Mouse (Mus musculus) macrophage (primary cell): Measurements from ENCODE around the gene Map3k5. TPM values are rescaled to one million over a fixed set of nuclear protein-coding genes. Genes with fewer than 3 reads are reported as not detected.

ENCODE experiments used
- H3K27ac ChIP-seq: fragments of 350-480 bp; formaldehyde crosslinking; 2 replicates; pipeline ENCODE4 v1.9.0; 2021
- H3K36me3 ChIP-seq: fragments of 350-480 bp; formaldehyde crosslinking; 2 replicates; pipeline ENCODE4 v1.9.0; 2021; ENCODE audit errors: inconsistent target
- H3K4me3 ChIP-seq: fragments of 350-480 bp; formaldehyde crosslinking; 2 replicates; pipeline ENCODE4 v1.9.0; 2021; ENCODE audit errors: inconsistent target
- H3K79me2 ChIP-seq: fragments of 350-480 bp; formaldehyde crosslinking; 2 replicates; pipeline ENCODE4 v1.9.0; 2021; ENCODE audit errors: inconsistent target
- WGBS: methylation state at CpG from one replicate; pipeline ENCODE4 v1.1.7; 2026; ENCODE audit warnings: inconsistent platforms; ENCODE audit not compliant: missing documents; 5-methylcytosine and 5-hydroxymethylcytosine counted together
- polyA plus RNA-seq: library from polyadenylated mRNA; stranded (reverse); fragments of 250-400 nt; gene quantifications from 3 replicates; pipeline ENCODE4 v1.2.4, GENCODE M21; 2018; ENCODE audit warnings: inconsistent platforms

The Map3k5 gene
- polyA plus RNA-seq, 1 experiment from 2014 or later, result 3.9 TPM

DNA sequence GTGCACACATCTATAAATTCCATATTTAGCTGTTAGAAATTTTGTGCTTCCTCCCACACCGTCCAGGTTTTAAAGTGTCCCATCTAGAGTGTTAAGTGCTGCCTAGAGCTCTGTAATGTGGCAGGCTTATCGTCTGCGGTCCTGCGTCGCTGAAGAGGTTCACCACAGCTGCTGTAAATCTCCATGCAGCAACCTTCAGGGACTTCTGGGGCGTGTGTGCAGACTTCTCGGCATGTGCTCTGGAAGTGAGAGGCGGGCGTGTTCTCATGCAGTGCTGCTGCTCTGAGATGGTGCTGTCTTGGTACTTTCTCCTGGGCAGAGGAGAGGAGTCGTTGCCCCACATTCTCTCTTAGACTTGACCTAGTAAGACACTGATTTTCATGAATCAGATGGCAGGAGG, 246.9 kb downstream of the Map3k5 start:
- no peak overlapping the region for H3K27ac ChIP-seq
- H3K36me3 ChIP-seq, result no peaks in the 10 kb centered on the region
- H3K79me2 ChIP-seq, result no peaks in the 10 kb centered on the region
- no peak overlapping the region for H3K4me3 ChIP-seq
- 42% methylated on average over 10 of the region's 10 CpGs for WGBS

DNA sequence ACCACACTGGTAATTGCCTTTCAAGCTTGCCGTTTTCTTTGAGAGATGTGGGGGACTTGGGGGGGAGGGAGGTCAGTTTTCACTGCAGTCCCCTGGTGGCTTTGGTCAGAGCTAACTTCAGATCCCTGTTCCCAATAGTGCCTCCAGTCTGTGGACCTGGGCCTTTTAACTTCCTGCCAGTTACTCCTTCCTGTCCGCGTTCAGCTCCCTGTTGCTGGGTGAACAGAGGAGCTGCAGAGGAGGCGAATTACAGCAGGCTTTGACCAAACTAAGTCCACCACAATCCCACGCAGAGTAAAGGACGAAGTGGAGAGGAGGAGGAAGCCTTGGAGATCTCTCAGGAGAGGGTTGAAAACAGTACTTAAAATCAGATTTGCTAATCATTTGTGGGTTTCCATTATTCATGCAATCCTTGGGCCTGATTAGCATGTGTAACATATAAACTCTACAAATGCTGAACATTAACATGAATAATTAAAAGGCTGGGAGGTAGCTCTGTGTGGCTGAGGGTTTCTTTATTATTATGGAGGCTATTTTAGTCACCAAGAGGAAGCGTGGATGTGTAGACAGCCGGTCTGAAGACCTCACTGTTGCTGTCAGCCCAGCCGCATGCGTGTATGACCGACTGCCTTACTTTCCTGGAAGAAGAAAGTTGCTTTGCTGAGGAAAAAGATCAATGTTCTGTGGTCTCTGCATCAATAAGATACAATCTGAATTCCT, 247.6 kb downstream of the Map3k5 start:
- 28% methylated on average over 11 of the region's 11 CpGs for WGBS

GRCm38 (mm10) chr10:20184326-20184725, 250.1 kb downstream of the Map3k5 start:
- 47% methylated on average over 4 of the region's 4 CpGs for WGBS
- Histone ChIP-seq H3K4me3 (no peak overlapping the region), H3K27ac (no peak overlapping the region), H3K79me2 (no peaks in the 10 kb centered on the region), H3K36me3 (no peaks in the 10 kb centered on the region)

More for the DNA sequence above, 247.6 kb downstream of the Map3k5 start:
- no peak overlapping the region for H3K4me3 ChIP-seq
- H3K79me2 ChIP-seq, result no peaks in the 10 kb centered on the region
- H3K36me3 ChIP-seq, result no peaks in the 10 kb centered on the region
- no peak overlapping the region for H3K27ac ChIP-seq

- Histone ChIP-seq H3K36me3 (no peaks in the 10 kb centered on the region), H3K4me3 (no peak overlapping the region), H3K27ac (no peak overlapping the region), H3K79me2 (no peaks in the 10 kb centered on the region)
- 100% methylated on average over 4 of the region's 4 CpGs for WGBS
These were observed 251.0 kb downstream of the Map3k5 start for GRCm38 (mm10) chr10:20185264-20185663.

DNA sequence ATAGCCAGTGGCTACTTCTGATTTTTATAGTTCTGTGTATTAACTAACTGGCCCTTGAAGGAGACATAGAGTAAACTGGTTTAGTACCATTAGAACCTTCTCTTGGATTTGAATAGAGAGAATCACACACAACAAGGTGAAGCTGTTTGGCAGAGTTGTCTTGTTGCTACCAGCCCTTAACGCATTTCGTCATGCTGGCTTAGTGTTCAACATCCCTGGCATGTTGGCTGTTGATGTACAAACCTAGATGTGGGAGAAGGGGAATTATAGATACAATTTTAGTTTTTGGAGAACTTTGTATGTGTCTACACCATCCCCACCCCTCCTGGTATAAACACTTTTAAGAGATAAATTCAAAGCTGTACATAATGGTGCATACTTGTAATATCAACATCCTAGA, 251.5 kb downstream of the Map3k5 start:
- Histone ChIP-seq H3K4me3 (no peak overlapping the region), H3K27ac (no peak overlapping the region), H3K36me3 (no peaks in the 10 kb centered on the region), H3K79me2 (no peaks in the 10 kb centered on the region)
- 100% methylated on average over 2 of the region's 2 CpGs for WGBS

DNA sequence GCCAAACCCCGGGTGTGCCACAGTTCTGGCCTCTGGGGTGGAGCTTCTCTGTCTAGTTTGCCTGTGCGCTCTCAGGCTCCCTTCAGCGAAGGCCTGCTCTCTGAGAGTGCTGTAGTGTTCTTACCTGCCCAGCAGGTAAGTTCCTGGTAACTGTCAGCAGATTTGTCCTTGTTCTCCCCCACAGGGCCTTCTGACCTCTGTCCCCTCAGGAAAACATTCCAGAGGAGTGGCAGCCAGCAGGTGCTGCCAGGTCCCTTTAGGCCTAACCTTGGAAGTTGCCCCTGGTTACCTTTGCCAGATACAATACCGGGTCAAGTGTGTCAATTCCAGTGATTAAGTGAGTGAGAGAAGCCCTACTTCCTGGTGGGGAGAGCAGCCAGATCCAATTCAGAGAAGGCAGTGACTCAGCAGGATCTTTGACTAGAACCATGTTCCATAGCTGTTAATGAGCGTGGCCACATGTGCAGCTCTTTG, 252.6 kb downstream of the Map3k5 start:
- WGBS, result 73% methylated on average over 5 of the region's 5 CpGs

DNA sequence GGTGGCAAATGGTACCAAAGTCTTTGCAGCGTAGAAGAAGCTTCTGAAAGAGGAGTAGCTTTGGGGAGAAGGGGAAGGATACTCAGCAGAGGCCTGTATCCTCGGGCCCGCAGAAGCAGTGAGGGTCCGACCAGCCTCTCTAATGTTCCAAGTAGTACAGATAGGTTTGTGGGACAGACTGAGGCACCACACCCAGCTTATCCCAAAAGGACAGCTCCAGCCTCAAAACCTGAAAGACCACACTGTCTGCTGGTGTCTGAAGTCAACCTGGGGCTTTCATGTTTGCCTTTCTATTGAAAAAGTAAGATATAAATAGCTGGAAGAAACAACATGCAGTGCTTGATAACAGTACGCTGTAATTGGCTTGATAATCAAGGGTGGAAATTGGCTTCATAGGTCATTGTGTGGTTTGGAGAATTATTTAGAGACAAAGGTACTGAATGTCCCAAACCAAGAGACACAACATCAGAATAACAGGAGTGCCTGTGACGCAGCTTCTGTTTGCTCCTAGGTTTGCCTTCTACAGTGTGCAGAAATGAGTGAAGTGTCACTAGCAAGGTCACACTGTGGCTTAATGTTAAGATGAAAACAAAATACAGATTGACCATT, 256.0 kb downstream of the Map3k5 start:
- 98% methylated on average over 6 of the region's 6 CpGs for WGBS
- H3K4me3 ChIP-seq, result no peak overlapping the region
- H3K79me2 ChIP-seq, result no peaks in the 10 kb centered on the region
- H3K36me3 ChIP-seq, result no peaks in the 10 kb centered on the region
- H3K27ac ChIP-seq, result no peak overlapping the region

More for the DNA sequence above, 252.6 kb downstream of the Map3k5 start:
- Histone ChIP-seq H3K36me3 (no peaks in the 10 kb centered on the region), H3K27ac (no peak overlapping the region), H3K4me3 (no peak overlapping the region), H3K79me2 (no peaks in the 10 kb centered on the region)

Other genes with a start within 250 kb of the Map3k5 start
- gene Il20ra, start 221.9 kb upstream of the Map3k5 start, polyA plus RNA-seq, result not detected in 3 replicates
- gene Slc35d3, start 83.0 kb upstream of the Map3k5 start, polyA plus RNA-seq, result 0.14 TPM in 1 of 3 replicates, not detected in the others
- gene Pex7, start 26.8 kb upstream of the Map3k5 start, polyA plus RNA-seq, result 9.7 to 17.6 TPM (median 16.0 TPM) in 3 replicates
- 0.91 to 2.8 TPM (median 2.7 TPM) in 3 replicates for gene Map7, start 214.0 kb downstream of the Map3k5 start, polyA plus RNA-seq